Mouse (Mus musculus) CD4-positive, CD25-positive, alpha-beta regulatory T cell, adult 2 months (primary cell): ENCODE results near the gene Rad23a.

Source experiments
- DNase-seq: peaks from one replicate; pipeline ENCODE4 v3.0.0-alpha.2; 2012; ENCODE audit warnings: low read depth, low spot score

Gene Rad23a

GRCm38 (mm10) chr8:84788896-84789295 is 51.6 kb downstream of the Rad23a start:
- no peak for DNase-seq

GRCm38 (mm10) chr8:84787523-84788302 is 52.8 kb downstream of the Rad23a start:
- no peak for DNase-seq

- DNase-seq: no peak
Observed at GRCm38 (mm10) chr8:84786801-84787467, 53.5 kb downstream of the Rad23a start.

- no peak for DNase-seq
Observed at GRCm38 (mm10) chr8:84785756-84786677, 54.4 kb downstream of the Rad23a start.

- DNase-seq: no peak
Observed at GRCm38 (mm10) chr8:84785506-84785755, 55.0 kb downstream of the Rad23a start.

GRCm38 (mm10) chr8:84784681-84785505 is 55.6 kb downstream of the Rad23a start:
- no peak for DNase-seq
